Mouse (Mus musculus): ENCODE measurements around the gene Mfsd12.

DNA sequence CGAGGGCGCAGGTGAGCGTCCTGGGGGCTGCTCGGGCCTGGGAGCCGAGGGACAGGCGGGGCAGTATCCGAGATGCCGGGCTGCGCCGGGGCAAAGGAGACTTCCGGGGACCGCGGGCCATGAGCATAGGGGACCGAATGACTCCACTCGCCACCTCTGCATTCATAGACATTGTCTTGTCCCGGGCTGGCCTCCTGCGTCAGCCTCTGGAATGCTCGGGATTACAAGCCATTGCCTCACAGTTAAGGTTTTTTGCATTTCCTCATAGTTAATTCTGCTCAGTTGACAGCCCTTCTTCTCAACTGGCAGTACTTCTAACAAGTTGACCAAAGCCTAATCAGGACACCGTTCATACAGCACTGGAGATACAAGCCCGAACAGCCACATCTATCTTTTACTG lies 35.9 kb upstream of the Mfsd12 start:
- TF ChIP-seq POLR2A (IDR thresholded peaks at IDR 0.05; ENCODE audit: borderline replicate concordance, low read depth, low read length) (no peak), CTCF (IDR thresholded peaks at IDR 0.05; ENCODE audit: low read depth, low read length) (no peak)

Data from bone marrow macrophage, adult 2 months (primary cell).